Mouse (Mus musculus): ENCODE data around the gene Hbs1l. TPM values are rescaled to one million over a fixed set of nuclear protein-coding genes. Genes with fewer than 3 reads are reported as not detected.

Hbs1l gene
- total and polyA plus RNA-seq, 3 experiments, result 13.5 to 79.7 (median 72.9) TPM

- intact Hi-C loops (cut with DNase I), result no loop called here
- DNase-seq, result no peak
- Histone ChIP-seq H3K79me2 (replicated peaks; ENCODE audit: control insufficient read depth, insufficient read depth, low read length) (no peaks in the 10 kb centered on the region), H3K4me3 (no peak overlapping the region), H3K27ac (no peak overlapping the region), H3K36me3 (ENCODE audit: control insufficient read depth, insufficient read depth, low read length) (no peaks in the 10 kb centered on the region), H3K9ac (ENCODE audit: low read depth, low read length) (no peak overlapping the region), H3K27me3 (ENCODE audit: control insufficient read depth, insufficient read depth, low read length) (no peaks in the 10 kb centered on the region), H3K4me1 (ENCODE audit: control insufficient read depth, insufficient read depth, low read length) (no peaks in the 10 kb centered on the region)
- no peak for TF ChIP-seq CTCF (IDR thresholded peaks at IDR 0.05)
- TF ChIP-seq POLR2A (IDR thresholded peaks at IDR 0.05; ENCODE audit: insufficient read depth, low read depth, low read length), result no peak
- TF ChIP-seq EP300 (IDR thresholded peaks at IDR 0.05; ENCODE audit: insufficient read depth, low read depth, low read length), result no peak
- WGBS, result 95% methylated on average over 9 of the region's 9 CpGs
These were observed 71.7 kb downstream of the Hbs1l start for GRCm38 (mm10) chr10:21367481-21367880.

DNA sequence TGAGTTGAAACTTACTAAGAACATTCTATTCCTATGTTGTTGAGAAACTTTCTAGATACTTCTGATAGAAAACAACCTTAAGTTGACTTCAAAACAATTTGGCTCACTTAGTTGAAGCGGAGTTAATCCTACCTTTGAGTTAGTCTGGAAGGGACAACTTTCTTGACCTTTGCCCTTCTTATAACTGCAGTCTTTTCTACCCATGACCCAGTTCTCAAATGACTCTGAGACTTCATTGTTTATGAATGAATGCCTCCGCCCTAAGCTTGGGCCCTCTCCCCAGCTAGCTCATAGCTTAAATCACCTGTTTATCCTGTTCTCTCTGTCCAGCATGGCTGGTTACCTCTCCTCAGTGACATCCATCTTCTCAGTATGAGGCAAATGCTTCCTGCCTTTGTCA, 73.8 kb downstream of the Hbs1l start:
- 97% methylated on average over 2 of the region's 2 CpGs for WGBS
- Histone ChIP-seq H3K9ac (ENCODE audit: low read depth, low read length) (no peak overlapping the region), H3K4me1 (ENCODE audit: control insufficient read depth, insufficient read depth, low read length) (no peaks in the 10 kb centered on the region), H3K27me3 (ENCODE audit: control insufficient read depth, insufficient read depth, low read length) (no peaks in the 10 kb centered on the region), H3K27ac (no peak overlapping the region), H3K36me3 (ENCODE audit: control insufficient read depth, insufficient read depth, low read length) (no peaks in the 10 kb centered on the region), H3K79me2 (replicated peaks; ENCODE audit: control insufficient read depth, insufficient read depth, low read length) (no peaks in the 10 kb centered on the region), H3K4me3 (no peak overlapping the region)
- intact Hi-C loops (cut with DNase I), result no loop called here
- no peak for DNase-seq
- TF ChIP-seq CTCF (IDR thresholded peaks at IDR 0.05), result no peak
- no peak for TF ChIP-seq POLR2A (IDR thresholded peaks at IDR 0.05; ENCODE audit: insufficient read depth, low read depth, low read length)
- TF ChIP-seq EP300 (IDR thresholded peaks at IDR 0.05; ENCODE audit: insufficient read depth, low read depth, low read length), result no peak

DNA sequence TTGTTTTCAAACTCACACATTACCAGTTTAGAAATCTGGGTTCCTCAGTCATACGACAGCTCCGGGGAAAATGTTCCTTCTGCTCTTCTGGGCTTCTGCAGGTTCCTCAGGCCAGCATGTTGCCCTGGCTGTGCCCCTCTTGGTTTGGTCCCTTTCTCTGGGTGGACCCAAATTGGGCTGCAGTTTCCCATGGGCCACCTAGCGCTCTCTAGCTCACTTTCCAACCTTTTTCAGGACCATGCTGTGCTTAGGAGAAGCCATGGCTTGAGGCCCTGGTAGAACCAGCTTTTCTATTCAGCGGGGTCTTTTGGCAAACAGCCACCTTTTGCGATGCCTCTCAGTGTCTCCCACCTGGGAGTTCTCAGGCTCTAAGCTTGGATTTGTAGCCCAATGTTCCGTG, 76.5 kb downstream of the Hbs1l start:
- TF ChIP-seq EP300 (IDR thresholded peaks at IDR 0.05; ENCODE audit: insufficient read depth, low read depth, low read length), result no peak
- no peak for TF ChIP-seq POLR2A (IDR thresholded peaks at IDR 0.05; ENCODE audit: insufficient read depth, low read depth, low read length)
- no peak for TF ChIP-seq CTCF (IDR thresholded peaks at IDR 0.05)
- no peak for DNase-seq
- 95% methylated on average over 6 of the region's 6 CpGs for WGBS
- no peak overlapping the region for H3K4me3 ChIP-seq
- H3K27ac ChIP-seq, result no peak overlapping the region
- no peaks in the 10 kb centered on the region for H3K79me2 ChIP-seq (replicated peaks; ENCODE audit: control insufficient read depth, insufficient read depth, low read length)
- intact Hi-C loops (cut with DNase I), result no loop called here
- no peaks in the 10 kb centered on the region for H3K36me3 ChIP-seq (ENCODE audit: control insufficient read depth, insufficient read depth, low read length)
- H3K9ac ChIP-seq (ENCODE audit: low read depth, low read length), result no peak overlapping the region
- no peaks in the 10 kb centered on the region for H3K27me3 ChIP-seq (ENCODE audit: control insufficient read depth, insufficient read depth, low read length)
- H3K4me1 ChIP-seq (ENCODE audit: control insufficient read depth, insufficient read depth, low read length), result no peaks in the 10 kb centered on the region

GRCm38 (mm10) chr10:21376682-21377473, 81.1 kb downstream of the Hbs1l start, which contains the start of gene Aldh8a1:
TSS of gene Aldh8a1 (plus strand) at chr10:21377291.
- DNase-seq, result no peak
- H3K4me1 ChIP-seq (ENCODE audit: control insufficient read depth, insufficient read depth, low read length), result no peaks in the 10 kb centered on the region
- H3K36me3 ChIP-seq (ENCODE audit: control insufficient read depth, insufficient read depth, low read length), result no peaks in the 10 kb centered on the region
- H3K27me3 ChIP-seq (ENCODE audit: control insufficient read depth, insufficient read depth, low read length), result no peaks in the 10 kb centered on the region
- intact Hi-C loops (cut with DNase I), result no loop called here
- no peaks in the 10 kb centered on the region for H3K79me2 ChIP-seq (replicated peaks; ENCODE audit: control insufficient read depth, insufficient read depth, low read length)
- no peak within 1 kb of the TSS for H3K9ac ChIP-seq (ENCODE audit: low read depth, low read length)
- 79% methylated on average over 13 of the region's 13 CpGs for WGBS
- TF ChIP-seq POLR2A (IDR thresholded peaks at IDR 0.05; ENCODE audit: insufficient read depth, low read depth, low read length), result no peak
- TF ChIP-seq CTCF (IDR thresholded peaks at IDR 0.05), result no peak
- TF ChIP-seq EP300 (IDR thresholded peaks at IDR 0.05; ENCODE audit: insufficient read depth, low read depth, low read length), result no peak
- no peak within 1 kb of the TSS for H3K4me3 ChIP-seq
- no peak within 1 kb of the TSS for H3K27ac ChIP-seq

DNA sequence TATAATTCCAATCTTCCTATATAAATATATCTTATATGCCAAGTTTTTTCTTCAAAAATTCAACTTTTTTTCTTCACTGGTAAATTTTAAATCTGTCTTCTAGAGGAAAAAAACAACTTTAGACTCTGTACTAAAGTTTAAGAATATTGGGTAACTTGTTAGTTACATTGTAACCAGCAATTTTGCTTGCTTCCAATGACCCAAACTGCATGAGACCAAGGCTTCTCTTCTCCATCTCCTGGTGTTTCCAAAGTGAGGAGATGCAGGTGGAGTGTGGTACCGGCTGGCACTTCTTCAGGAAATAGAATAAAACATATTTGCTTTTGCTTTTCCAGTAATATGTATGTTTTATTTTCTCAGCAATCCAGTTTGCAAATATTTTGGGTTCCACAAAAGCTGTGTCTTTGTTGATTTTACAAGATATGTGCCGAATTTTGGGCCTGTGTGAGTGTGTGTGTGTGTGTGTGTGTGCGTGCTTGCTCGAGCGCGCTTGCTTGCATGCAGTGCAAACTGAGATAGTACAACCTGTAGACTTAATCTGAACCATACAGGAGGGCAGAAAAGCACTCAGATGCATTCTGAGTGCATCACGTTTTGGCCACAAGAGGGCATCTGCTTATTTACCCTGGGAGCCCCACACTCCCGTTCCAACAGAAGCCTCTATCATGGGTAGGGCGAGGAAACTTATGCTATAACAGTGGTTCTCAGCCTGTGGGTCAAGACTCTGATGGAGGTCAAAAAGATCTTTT, 82.6 kb downstream of the Hbs1l start:
- WGBS, result 66% methylated on average over 9 of the region's 9 CpGs

DNA sequence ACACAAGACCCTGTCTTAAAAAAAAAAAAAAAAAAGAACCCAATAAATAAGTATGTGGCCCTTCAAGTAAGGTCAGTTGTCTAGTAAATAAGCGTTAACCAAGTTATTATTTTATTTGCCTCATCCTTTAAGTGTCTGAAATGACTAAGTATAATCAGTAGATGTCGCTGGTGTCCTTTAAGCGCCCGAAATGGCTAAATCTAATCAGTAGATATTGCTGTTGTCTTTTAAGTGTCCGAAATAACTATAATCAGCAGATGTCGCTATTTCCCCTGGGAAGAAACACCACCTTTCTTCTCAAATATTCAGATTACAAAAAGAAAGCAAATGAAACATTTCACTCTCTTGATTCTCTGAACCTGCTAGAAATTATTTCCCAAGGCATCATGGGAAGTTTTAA, 87.1 kb downstream of the Hbs1l start:
- 7% methylated on average over 6 of the region's 6 CpGs for WGBS
- TF ChIP-seq CTCF (IDR thresholded peaks at IDR 0.05) (peak; percentile 86), EP300 (IDR thresholded peaks at IDR 0.05; ENCODE audit: insufficient read depth, low read depth, low read length) (no peak), POLR2A (IDR thresholded peaks at IDR 0.05; ENCODE audit: insufficient read depth, low read depth, low read length) (no peak)
- Histone ChIP-seq H3K36me3 (ENCODE audit: control insufficient read depth, insufficient read depth, low read length) (no peaks in the 10 kb centered on the region), H3K27me3 (ENCODE audit: control insufficient read depth, insufficient read depth, low read length) (no peaks in the 10 kb centered on the region), H3K27ac (no peak overlapping the region), H3K79me2 (replicated peaks; ENCODE audit: control insufficient read depth, insufficient read depth, low read length) (no peaks in the 10 kb centered on the region), H3K9ac (ENCODE audit: low read depth, low read length) (no peak overlapping the region), H3K4me3 (no peak overlapping the region), H3K4me1 (ENCODE audit: control insufficient read depth, insufficient read depth, low read length) (no peaks in the 10 kb centered on the region)
- intact Hi-C loops (cut with DNase I), result loop anchor here (1.0 to 10.0 kb wide), 2 partner anchors 212 to 627 kb away; partner anchors contain the start of gene 1700020N01Rik
- DNase-seq, result no peak

More for the DNA sequence above, 82.6 kb downstream of the Hbs1l start:
- Histone ChIP-seq H3K27me3 (ENCODE audit: control insufficient read depth, insufficient read depth, low read length) (no peaks in the 10 kb centered on the region), H3K36me3 (ENCODE audit: control insufficient read depth, insufficient read depth, low read length) (no peaks in the 10 kb centered on the region), H3K79me2 (replicated peaks; ENCODE audit: control insufficient read depth, insufficient read depth, low read length) (no peaks in the 10 kb centered on the region), H3K27ac (no peak overlapping the region), H3K9ac (ENCODE audit: low read depth, low read length) (no peak overlapping the region), H3K4me1 (ENCODE audit: control insufficient read depth, insufficient read depth, low read length) (no peaks in the 10 kb centered on the region), H3K4me3 (no peak overlapping the region)
- peak; percentile 66 for TF ChIP-seq CTCF (IDR thresholded peaks at IDR 0.05)
- TF ChIP-seq POLR2A (IDR thresholded peaks at IDR 0.05; ENCODE audit: insufficient read depth, low read depth, low read length), result no peak
- TF ChIP-seq EP300 (IDR thresholded peaks at IDR 0.05; ENCODE audit: insufficient read depth, low read depth, low read length), result no peak
- DNase-seq, result no peak
- intact Hi-C loops (cut with DNase I), result no loop called here

All from heart, adult 2 months (tissue).